Mouse (Mus musculus) stomach, postnatal 0 days (tissue): ENCODE measurements around the gene Gemin5. TPM values are rescaled to one million over a fixed set of nuclear protein-coding genes. Genes with fewer than 3 reads are reported as not detected.

Experiments used
- ATAC-seq: fragments of 200-750 bp; cut with Nextera tagmentation; 2 replicates; pipeline ENCODE4 v1.8.0; 2017; ENCODE audit not compliant: low FRiP score, low TSS enrichment
- DNase-seq: peaks from one replicate; pipeline ENCODE4 v3.0.0-alpha.2; 2016; ENCODE audit warnings: low spot score
- H3K27ac ChIP-seq: fragments of 300-500 bp; sonication (generic); replicated peaks from 2 replicates; pipeline ENCODE4 v1.5.1; 2014; ENCODE audit warnings: mild to moderate bottlenecking, control low read depth
- H3K27me3 ChIP-seq: fragments of 300-500 bp; sonication (generic); 2 replicates; pipeline ENCODE4 v1.6.1; 2014; ENCODE audit warnings: low read length; ENCODE audit not compliant: control insufficient read depth, insufficient read depth
- H3K36me3 ChIP-seq: fragments of 300-500 bp; sonication (generic); 2 replicates; pipeline ENCODE4 v1.6.1; 2014; ENCODE audit warnings: low read length, mixed read lengths; ENCODE audit not compliant: control insufficient read depth, insufficient read depth
- H3K4me1 ChIP-seq: fragments of 300-500 bp; sonication (generic); replicated peaks from 2 replicates; pipeline ENCODE4 v1.6.1; 2014; ENCODE audit warnings: antibody characterized with exemption; ENCODE audit not compliant: control insufficient read depth, insufficient read depth
- H3K4me2 ChIP-seq: fragments of 300-500 bp; sonication (generic); replicated peaks from 2 replicates; pipeline ENCODE4 v1.6.1; 2014; ENCODE audit warnings: low read depth, mild to moderate bottlenecking, control low read depth, moderate library complexity
- H3K4me3 ChIP-seq: fragments of 300-500 bp; sonication (generic); 2 replicates; pipeline ENCODE4 v1.5.1; 2014; ENCODE audit warnings: low read depth, low read length, control low read depth
- H3K9ac ChIP-seq: fragments of 300-500 bp; sonication (generic); 2 replicates; pipeline ENCODE4 v1.6.1; 2014; ENCODE audit warnings: mild to moderate bottlenecking, low read length, control low read depth, mixed read lengths
- H3K9me3 ChIP-seq: fragments of 300-500 bp; sonication (generic); 2 replicates; pipeline ENCODE4 v1.6.1; 2016; ENCODE audit warnings: low read length; ENCODE audit not compliant: control insufficient read depth
- CTCF ChIP-seq: IDR thresholded peaks from 2 replicates; pipeline ENCODE4 v1.5.1; 2016; ENCODE audit warnings: antibody characterized with exemption, low read depth, mild to moderate bottlenecking, moderate library complexity
- EP300 ChIP-seq: optimal IDR thresholded peaks from 2 replicates; pipeline ENCODE3; 2016; ENCODE audit warnings: antibody characterized with exemption
- WGBS: fragments of 180-500 bp; shearing (Covaris S2); extraction: QIAGEN DNeasy Blood & Tissue Kit; methylation state at CpG from one replicate; pipeline ENCODE4 v1.1.7; 2014; 5-methylcytosine and 5-hydroxymethylcytosine counted together
- polyA plus RNA-seq: library from polyadenylated mRNA; unstranded; fragments of >200 nt; fragmentation: Nextera tagmentation; extraction: Ambion mirVana; gene quantifications from 2 replicates; pipeline ENCODE4 v1.2.1, GENCODE M21; 2015

Gene Gemin5
- polyA plus RNA-seq, 1 experiment from 2014 or later: 4.4 TPM

DNA sequence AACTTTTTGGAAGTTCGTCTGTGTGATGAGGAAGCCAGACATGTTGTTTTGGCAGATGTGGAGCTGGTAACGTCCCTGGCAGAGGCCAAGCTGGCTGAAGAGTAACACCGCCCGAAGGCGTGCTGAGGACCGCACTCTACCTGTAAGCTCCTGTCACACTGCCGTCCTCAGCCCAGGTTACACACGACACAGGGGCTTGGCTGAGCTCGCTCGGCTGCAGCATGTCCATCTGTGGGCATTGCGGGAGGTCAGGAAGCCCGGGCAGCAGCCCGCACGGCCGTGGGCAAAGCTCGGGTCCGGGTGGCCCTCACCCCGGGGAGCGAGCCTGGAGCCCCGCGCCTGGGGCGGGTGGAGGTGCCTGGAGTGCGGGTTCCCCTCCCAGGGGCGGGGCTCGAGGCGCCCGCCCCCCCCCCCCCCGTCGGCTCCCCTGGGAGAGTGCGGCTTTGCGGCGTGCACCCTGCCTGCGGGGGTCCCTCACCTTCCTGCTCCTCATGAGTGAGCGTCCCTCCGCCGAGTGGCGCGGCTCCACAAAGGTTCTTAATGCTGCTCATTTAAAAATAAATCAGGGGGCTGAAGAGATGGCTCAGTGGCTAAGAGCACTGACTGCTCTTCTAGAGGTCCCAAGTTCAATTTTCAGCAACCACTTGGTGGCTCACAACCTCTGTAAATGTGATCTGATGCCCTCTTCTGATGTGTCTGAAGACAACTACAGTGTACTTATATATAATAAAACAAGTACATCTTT lies 70.5 kb downstream of the Gemin5 start:
- Histone ChIP-seq H3K4me1 (no peaks in the 10 kb centered on the region), H3K27ac (no peak overlapping the region), H3K9me3 (no peaks in the 10 kb centered on the region), H3K4me2 (peak overlapping the region; percentile 72), H3K4me3 (peak overlapping the region; percentile 40), H3K36me3 (no peaks in the 10 kb centered on the region), H3K9ac (peak overlapping the region; percentile 43; the same call in 1 of the 2 replicates), H3K27me3 (no peaks in the 10 kb centered on the region)
- DNase-seq (peak; percentile 34), ATAC-seq (peak; percentile 41; the same call in 1 of the 2 replicates)
- 3% methylated on average over 32 of the region's 38 CpGs for WGBS
- TF ChIP-seq CTCF: no peak
- no peak for TF ChIP-seq EP300

DNA sequence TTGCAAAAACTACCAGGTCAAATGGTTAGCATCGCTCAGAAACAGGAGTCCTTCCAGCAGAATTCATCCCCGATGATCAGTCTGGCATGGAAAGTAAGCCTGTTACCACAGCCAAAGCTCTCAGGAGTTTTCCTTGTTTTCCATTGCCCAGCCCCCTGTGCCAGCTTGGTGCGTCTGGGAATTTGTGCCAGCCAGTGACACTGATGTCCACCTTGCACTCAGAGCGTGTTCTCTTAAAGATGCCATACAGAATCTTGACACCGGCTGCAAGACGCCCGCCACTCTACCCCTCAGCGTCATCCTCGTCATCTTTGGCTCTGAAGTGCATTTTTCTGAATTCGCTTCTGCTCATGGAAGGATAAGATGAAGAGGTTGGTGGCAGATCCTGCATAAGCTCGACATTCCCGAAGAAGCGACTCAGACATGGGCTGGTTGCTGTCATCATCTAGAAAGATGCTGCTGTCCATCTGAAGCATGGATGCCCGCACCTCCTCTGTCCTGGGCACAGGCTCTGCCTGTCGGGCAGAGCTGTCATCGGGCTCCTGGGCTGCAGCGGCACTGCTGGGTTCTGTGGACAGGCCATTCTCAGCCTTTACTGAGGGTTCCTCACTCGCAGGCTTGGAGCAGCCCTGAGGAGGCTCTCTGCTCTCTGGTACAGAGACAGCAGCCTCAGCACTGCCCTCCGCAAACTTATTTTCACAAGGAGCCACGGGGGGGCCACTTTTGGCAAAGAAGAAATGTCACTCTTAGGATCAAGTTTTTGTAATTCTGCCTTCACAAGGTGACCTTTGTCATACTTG lies 71.3 kb downstream of the Gemin5 start:
- H3K9ac ChIP-seq: no peak overlapping the region
- 55% methylated on average over 20 of the region's 20 CpGs for WGBS
- H3K4me3 ChIP-seq: no peak overlapping the region
- ATAC-seq: no peak
- H3K9me3 ChIP-seq: no peaks in the 10 kb centered on the region
- no peaks in the 10 kb centered on the region for H3K27me3 ChIP-seq
- H3K4me1 ChIP-seq: no peaks in the 10 kb centered on the region
- H3K36me3 ChIP-seq: no peaks in the 10 kb centered on the region
- TF ChIP-seq EP300 (no peak), CTCF (no peak)
- H3K27ac ChIP-seq: no peak overlapping the region
- no peak for DNase-seq
- H3K4me2 ChIP-seq: peak overlapping the region; percentile 72

DNA sequence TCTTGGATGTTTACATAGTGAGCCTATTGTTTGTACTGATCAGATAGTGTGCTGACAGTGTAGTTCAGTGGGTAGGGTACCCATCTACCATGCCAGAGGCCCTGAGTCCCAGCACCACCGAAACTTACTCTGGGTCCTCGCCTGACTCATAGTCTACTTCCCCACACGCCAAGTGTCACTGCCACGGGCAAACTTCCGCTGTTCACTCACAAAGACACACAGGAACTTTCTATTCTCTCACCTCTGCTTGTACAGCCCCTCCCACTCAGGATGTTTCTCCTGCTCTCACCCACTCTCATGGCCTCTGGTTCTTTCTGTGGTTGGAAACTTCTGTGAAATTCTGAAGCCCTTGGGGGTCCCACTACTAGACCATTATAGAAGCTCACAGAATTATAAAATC lies 72.2 kb downstream of the Gemin5 start:
- WGBS: 56% methylated on average over 5 of the region's 5 CpGs
- TF ChIP-seq CTCF: no peak
- no peak for TF ChIP-seq EP300
- no peak overlapping the region for H3K4me2 ChIP-seq
- ATAC-seq: no peak
- no peaks in the 10 kb centered on the region for H3K36me3 ChIP-seq
- no peak for DNase-seq
- H3K4me1 ChIP-seq: no peaks in the 10 kb centered on the region
- H3K4me3 ChIP-seq: no peak overlapping the region
- no peaks in the 10 kb centered on the region for H3K27me3 ChIP-seq
- no peak overlapping the region for H3K27ac ChIP-seq
- H3K9ac ChIP-seq: no peak overlapping the region
- H3K9me3 ChIP-seq: no peaks in the 10 kb centered on the region

GRCm38 (mm10) chr11:58095561-58095960 lies 72.8 kb downstream of the Gemin5 start:
- no peaks in the 10 kb centered on the region for H3K36me3 ChIP-seq
- no peak overlapping the region for H3K4me2 ChIP-seq
- no peaks in the 10 kb centered on the region for H3K9me3 ChIP-seq
- H3K4me3 ChIP-seq: no peak overlapping the region
- WGBS: 86% methylated on average over 1 of the region's 1 CpGs
- DNase-seq (no peak), ATAC-seq (no peak)
- H3K27ac ChIP-seq: no peak overlapping the region
- H3K27me3 ChIP-seq: no peaks in the 10 kb centered on the region
- no peak overlapping the region for H3K9ac ChIP-seq
- H3K4me1 ChIP-seq: no peaks in the 10 kb centered on the region
- no peak for TF ChIP-seq EP300
- no peak for TF ChIP-seq CTCF

DNA sequence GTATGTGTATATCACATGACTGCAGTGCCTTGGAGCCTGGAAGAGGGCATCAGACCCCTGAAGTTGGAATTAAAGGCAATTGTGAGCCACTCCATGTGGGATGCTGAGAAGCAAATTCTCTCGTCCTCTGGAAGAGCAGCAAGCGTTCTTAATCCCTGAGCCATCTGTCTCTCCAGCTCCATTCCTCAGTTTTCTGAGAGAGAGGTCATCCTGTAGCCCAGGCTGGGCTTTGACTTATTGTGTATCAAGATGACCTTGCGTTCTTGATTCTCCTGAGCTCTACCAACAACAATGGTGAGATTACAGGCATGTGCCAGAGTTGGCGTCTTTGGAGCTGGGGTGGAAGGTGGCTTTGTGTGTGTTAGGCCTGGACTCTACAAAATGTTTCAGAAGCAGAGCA lies 73.6 kb downstream of the Gemin5 start:
- WGBS: 69% methylated on average over 4 of the region's 4 CpGs
- Histone ChIP-seq H3K4me1 (no peaks in the 10 kb centered on the region), H3K9ac (no peak overlapping the region), H3K27ac (no peak overlapping the region), H3K27me3 (no peaks in the 10 kb centered on the region), H3K9me3 (no peaks in the 10 kb centered on the region), H3K4me3 (no peak overlapping the region), H3K36me3 (no peaks in the 10 kb centered on the region), H3K4me2 (no peak overlapping the region)
- TF ChIP-seq EP300 (no peak), CTCF (no peak)
- DNase-seq (no peak), ATAC-seq (no peak)

DNA sequence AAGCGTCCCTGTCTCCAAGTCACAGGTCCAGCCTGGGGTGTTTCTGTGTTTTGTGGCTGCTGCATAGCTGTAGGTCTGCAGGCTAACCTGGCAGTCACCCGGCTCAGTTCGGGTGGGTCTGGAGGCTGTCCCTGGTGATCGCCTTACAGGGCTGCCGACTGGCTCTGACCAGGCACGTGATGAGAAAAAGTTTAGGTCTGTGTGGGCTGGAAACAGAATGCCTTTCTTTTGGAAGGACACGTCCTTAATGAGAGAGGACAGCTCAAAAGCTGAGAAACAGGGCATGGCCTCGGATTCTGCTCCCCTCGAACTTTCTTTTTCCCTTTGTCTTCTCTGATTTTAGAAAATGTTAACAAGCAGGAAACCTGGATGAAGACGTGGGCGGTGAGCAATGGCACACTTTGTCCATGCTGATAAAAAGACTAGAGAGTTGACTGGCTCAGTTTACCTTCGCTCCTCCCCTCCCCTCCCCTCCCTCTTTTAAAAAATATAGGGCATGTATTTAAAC lies 75.3 kb downstream of the Gemin5 start, which contains the start of gene Gm12248:
TSS of gene Gm12248 (minus strand) at position 114 of the 508 bp plus-strand sequence.
- 11% methylated on average over 12 of the region's 12 CpGs for whole genome bisulfite sequencing
- peak within 1 kb of the TSS; percentile 27 for H3K9ac ChIP-seq

More for the DNA sequence above, 75.3 kb downstream of the Gemin5 start, which contains the start of gene Gm12248:
- H3K27ac ChIP-seq: 0 out of 2 replicates have a peak within 1 kb of the TSS, but pooled peaks have one; percentile 35
- H3K27me3 ChIP-seq: no peaks in the 10 kb centered on the region
- DNase-seq (peak; percentile 61), ATAC-seq (peak; percentile 75)
- H3K4me3 ChIP-seq: peak within 1 kb of the TSS; percentile 22
- TF ChIP-seq CTCF (no peak), EP300 (no peak)
- H3K36me3 ChIP-seq: no peaks in the 10 kb centered on the region
- H3K4me2 ChIP-seq: peak within 1 kb of the TSS; percentile 54
- no peaks in the 10 kb centered on the region for H3K9me3 ChIP-seq
- no peaks in the 10 kb centered on the region for H3K4me1 ChIP-seq
